Comparison of ENCODE assay signal across 10 mouse cellular contexts in genomic region chr7:30600651-30601050, GRCm38 (mm10). TPM values are rescaled to one million over a fixed set of nuclear protein-coding genes. Genes with fewer than 3 reads are reported as not detected.
A peak's percentile ranks its signal among the peaks of the same experiment; 100 is the strongest.
DNase-seq lines count a peak whose midpoint lies in the region; ATAC-seq lines count a peak whose summit lies in the region.
"Had no signal": no experiment of that assay in that cellular context is flagged by ENCODE, and none has a peak within 500 bp of the region (broad histone marks: within the 10 kb centered on the region; RNA-seq: fewer than 3 reads in every experiment).

No protein-coding gene starts in this region.

- no peak for ATAC-seq in erythroblast, adult 5-6 weeks (replicated peaks; ENCODE audit: low FRiP score, poor library complexity, severe bottlenecking)
- no peak for ATAC-seq in CD4-positive, CD25-positive, alpha-beta regulatory T cell, adult 4 months

- DNase-seq in urinary bladder, adult 18-20 months (ENCODE audit: low spot score in 2 of 2), result peak; percentile 61 to 86
- DNase-seq in urinary bladder, postnatal 10 days (ENCODE audit: low spot score), result no peak
- peak; percentile 88 to 93 for DNase-seq in lung, adult 18-20 months
- DNase-seq in spleen, adult 12 weeks (ENCODE audit: low spot score), result no peak
- DNase-seq in heart, adult 9 months (ENCODE audit: low spot score in 2 of 2), result no peak

- peaks cover 4% of the 10 kb centered on the region; the same call in 1 of the 2 replicates for H3K27me3 ChIP-seq in erythroblast, embryonic 14.5 days (ENCODE audit: control insufficient read depth)
- H3K27me3 ChIP-seq: limb, embryonic 12.5 days had no signal

- peaks cover 18% of the 10 kb centered on the region for H3K4me1 ChIP-seq in erythroblast, embryonic 14.5 days (ENCODE audit: control insufficient read depth)
- H3K4me1 ChIP-seq: limb, embryonic 12.5 days had no signal

- no peaks in the 10 kb centered on the region for H3K9me3 ChIP-seq in erythroblast, embryonic 14.5 days (ENCODE audit: control insufficient read depth, low read length)

- no peaks in the 10 kb centered on the region for H3K36me3 ChIP-seq in erythroblast, embryonic 14.5 days (ENCODE audit: control insufficient read depth)
- H3K36me3 ChIP-seq: limb, embryonic 12.5 days had no signal

- peak overlapping the region; percentile 39 for H3K4me3 ChIP-seq in erythroblast, embryonic 14.5 days (replicated peaks)
- H3K4me3 ChIP-seq: limb, embryonic 12.5 days had no signal

RNA-seq across cellular contexts. Expression of gene Zbtb32, which starts 1.9 kb away (rescaled TPM):
- 0.07 and 0.20 TPM in 2 replicates for polyA plus RNA-seq in erythroblast, embryonic 14.5 days (2012)
- not detected in 2 replicates for total RNA-seq in erythroblast, adult 5-6 weeks (2015; ENCODE audit: low replicate concordance)
- total RNA-seq in erythroblast, adult 5-6 weeks (2017; ENCODE audit: low replicate concordance), result not detected in 2 replicates
- polyA plus RNA-seq in CD4-positive, CD25-positive, alpha-beta regulatory T cell, adult 4 months (2017; shearing (Covaris generic)), result 10 to 100 TPM in 1 of 2 experiments, 1 to 10 TPM in 1; 8.1 to 18.0 TPM

RNA-seq across cellular contexts. Expression of gene Upk1a, which starts 12.0 kb away (rescaled TPM):
- polyA plus RNA-seq in erythroblast, embryonic 14.5 days (2012), result 0.10 and 0.14 TPM in 2 replicates
- total RNA-seq in erythroblast, adult 5-6 weeks (2015; ENCODE audit: low replicate concordance), result not detected in 2 replicates
- total RNA-seq in erythroblast, adult 5-6 weeks (2017; ENCODE audit: low replicate concordance), result not detected in 2 replicates
- under 1 TPM; 0.38 to 0.60 TPM for polyA plus RNA-seq in CD4-positive, CD25-positive, alpha-beta regulatory T cell, adult 4 months (2017; shearing (Covaris generic))

RNA-seq across cellular contexts. Expression of gene Kmt2b, which starts 12.1 kb away (rescaled TPM):
- polyA plus RNA-seq in erythroblast, embryonic 14.5 days (2012), result 5.2 and 6.8 TPM in 2 replicates
- 31.1 and 35.0 TPM in 2 replicates for total RNA-seq in erythroblast, adult 5-6 weeks (2015; ENCODE audit: low replicate concordance)
- 14.9 and 21.2 TPM in 2 replicates for total RNA-seq in erythroblast, adult 5-6 weeks (2017; ENCODE audit: low replicate concordance)
- 10 to 100 TPM; 16.4 to 21.6 TPM for polyA plus RNA-seq in CD4-positive, CD25-positive, alpha-beta regulatory T cell, adult 4 months (2017; shearing (Covaris generic))

RNA-seq across cellular contexts. Expression of gene Cox6b1, which starts 25.3 kb away (rescaled TPM):
- 15.7 and 23.9 TPM in 2 replicates for polyA plus RNA-seq in erythroblast, embryonic 14.5 days (2012)
- total RNA-seq in erythroblast, adult 5-6 weeks (2015; ENCODE audit: low replicate concordance), result 74.4 and 173 TPM in 2 replicates
- 135 and 145 TPM in 2 replicates for total RNA-seq in erythroblast, adult 5-6 weeks (2017; ENCODE audit: low replicate concordance)
- polyA plus RNA-seq in CD4-positive, CD25-positive, alpha-beta regulatory T cell, adult 4 months (2017; shearing (Covaris generic)), result 100 to 1,000 TPM; 333 to 643 TPM

RNA-seq across cellular contexts. Expression of gene Etv2, which starts 35.0 kb away (rescaled TPM):
- not detected in 2 replicates for polyA plus RNA-seq in erythroblast, embryonic 14.5 days (2012)
- not detected in 2 replicates for total RNA-seq in erythroblast, adult 5-6 weeks (2015; ENCODE audit: low replicate concordance)
- not detected in 2 replicates for total RNA-seq in erythroblast, adult 5-6 weeks (2017; ENCODE audit: low replicate concordance)
- polyA plus RNA-seq in CD4-positive, CD25-positive, alpha-beta regulatory T cell, adult 4 months (2017; shearing (Covaris generic)), result not detected
- total RNA-seq: adrenal gland, postnatal 36 days had no signal
- polyA plus RNA-seq: limb, embryonic 12.5 days had no signal

Comparison
In these comparisons a context has a peak if more than half of its experiments do, and no peak if none do; other contexts are left out.
1. DNase-seq: peak in urinary bladder, adult 18-20 months (2 of 2) and lung, adult 18-20 months (2 of 2); none in urinary bladder, postnatal 10 days (single experiment), spleen, adult 12 weeks (single experiment) and heart, adult 9 months (0 of 2).